Mouse (Mus musculus) heart, embryonic 11.5 days (tissue): ENCODE data around the gene Erg. TPM values are rescaled to one million over a fixed set of nuclear protein-coding genes. Genes with fewer than 3 reads are reported as not detected.

Source experiments
- ATAC-seq: fragments of 200-750 bp; cut with Nextera tagmentation; replicated peaks from 2 replicates; pipeline ENCODE4 v1.8.0; 2017; ENCODE audit warnings: moderate library complexity; ENCODE audit not compliant: insufficient number of reproducible peaks, low FRiP score, low TSS enrichment
- H3K27ac ChIP-seq: fragments of 300-500 bp; sonication (generic); 2 replicates; pipeline ENCODE4 v1.5.1; 2014; ENCODE audit warnings: mild to moderate bottlenecking, low read depth, low read length
- H3K27me3 ChIP-seq: fragments of 300-500 bp; sonication (generic); 2 replicates; pipeline ENCODE4 v1.6.1; 2014; ENCODE audit warnings: mild to moderate bottlenecking, low read length, mixed read lengths; ENCODE audit not compliant: control insufficient read depth, insufficient read depth
- H3K36me3 ChIP-seq: fragments of 300-500 bp; sonication (generic); 2 replicates; pipeline ENCODE4 v1.6.1; 2014; ENCODE audit warnings: mild to moderate bottlenecking, low read length, moderate library complexity, mixed read lengths; ENCODE audit not compliant: control insufficient read depth, insufficient read depth
- H3K4me1 ChIP-seq: fragments of 300-500 bp; sonication (generic); 2 replicates; pipeline ENCODE4 v1.6.1; 2014; ENCODE audit warnings: low read length; ENCODE audit not compliant: control insufficient read depth, insufficient read depth
- H3K4me2 ChIP-seq: fragments of 300-500 bp; sonication (generic); 2 replicates; pipeline ENCODE4 v1.6.1; 2014; ENCODE audit warnings: mild to moderate bottlenecking, moderate library complexity
- H3K4me3 ChIP-seq: fragments of 300-500 bp; sonication (generic); 2 replicates; pipeline ENCODE4 v1.5.1; 2014; ENCODE audit warnings: low read depth, low read length
- H3K9ac ChIP-seq: fragments of 300-500 bp; sonication (generic); 2 replicates; pipeline ENCODE4 v1.6.1; 2014; ENCODE audit warnings: mild to moderate bottlenecking, low read depth, low read length, moderate library complexity
- H3K9me3 ChIP-seq: fragments of 300-500 bp; sonication (generic); replicated peaks from 2 replicates; pipeline ENCODE4 v1.6.1; 2016; ENCODE audit warnings: low read length; ENCODE audit not compliant: control insufficient read depth
- WGBS: fragments of 180-500 bp; shearing (Covaris S2); extraction: QIAGEN DNeasy Blood & Tissue Kit; methylation state at CpG from one replicate; pipeline ENCODE4 v1.1.7; 2014; ENCODE audit not compliant: insufficient replicate concordance; 5-methylcytosine and 5-hydroxymethylcytosine counted together
- polyA plus RNA-seq: library from polyadenylated mRNA; unstranded; fragments of >200 nt; fragmentation: Nextera tagmentation; extraction: Ambion mirVana; gene quantifications from 2 replicates; pipeline ENCODE4 v1.2.1, GENCODE M21; 2014

The Erg gene
- polyA plus RNA-seq, 1 experiment from 2014 or later, result 4.8 TPM

GRCm38 (mm10) chr16:95438848-95439540 is 147.4 kb downstream of the Erg start:
- Histone ChIP-seq H3K9ac (0 out of 2 replicates have a peak overlapping the region, but pooled peaks have one; percentile 28), H3K27me3 (no peaks in the 10 kb centered on the region), H3K4me3 (no peak overlapping the region), H3K4me1 (peaks cover 38% of the 10 kb centered on the region), H3K9me3 (no peaks in the 10 kb centered on the region), H3K36me3 (no peaks in the 10 kb centered on the region), H3K27ac (peak overlapping the region; percentile 91), H3K4me2 (peak overlapping the region; percentile 52)
- 36% methylated on average over 17 of the region's 17 CpGs for WGBS
- no peak; the same call in 1 of the 2 replicates for ATAC-seq

GRCm38 (mm10) chr16:95436611-95437010 is 149.8 kb downstream of the Erg start:
- H3K27me3 ChIP-seq, result no peaks in the 10 kb centered on the region
- 73% methylated on average over 8 of the region's 8 CpGs for WGBS
- H3K36me3 ChIP-seq, result no peaks in the 10 kb centered on the region
- ATAC-seq, result no peak
- no peak overlapping the region for H3K9ac ChIP-seq
- H3K4me1 ChIP-seq, result peaks cover 44% of the 10 kb centered on the region
- H3K27ac ChIP-seq, result no peak overlapping the region
- no peak overlapping the region for H3K4me3 ChIP-seq
- H3K9me3 ChIP-seq, result no peaks in the 10 kb centered on the region
- no peak overlapping the region for H3K4me2 ChIP-seq

- no peak for ATAC-seq
- H3K4me1 ChIP-seq, result peaks cover 38% of the 10 kb centered on the region
- WGBS, result 75% methylated on average over 4 of the region's 4 CpGs
Observed at GRCm38 (mm10) chr16:95436051-95436450, 150.3 kb downstream of the Erg start.

GRCm38 (mm10) chr16:95434434-95434833 is 152.0 kb downstream of the Erg start:
- no peak for ATAC-seq
- Histone ChIP-seq H3K9me3 (no peaks in the 10 kb centered on the region), H3K9ac (no peak overlapping the region), H3K4me3 (no peak overlapping the region), H3K4me1 (peaks cover 22% of the 10 kb centered on the region), H3K4me2 (no peak overlapping the region), H3K27ac (no peak overlapping the region), H3K27me3 (no peaks in the 10 kb centered on the region), H3K36me3 (no peaks in the 10 kb centered on the region)
- WGBS, result 91% methylated on average over 8 of the region's 8 CpGs

More at GRCm38 (mm10) chr16:95436051-95436450, 150.3 kb downstream of the Erg start:
- Histone ChIP-seq H3K27ac (no peak overlapping the region), H3K9ac (no peak overlapping the region), H3K4me2 (no peak overlapping the region), H3K27me3 (no peaks in the 10 kb centered on the region), H3K36me3 (no peaks in the 10 kb centered on the region), H3K9me3 (no peaks in the 10 kb centered on the region), H3K4me3 (no peak overlapping the region)

GRCm38 (mm10) chr16:95432540-95432971 is 153.8 kb downstream of the Erg start:
- Histone ChIP-seq H3K4me1 (peaks cover 7% of the 10 kb centered on the region), H3K4me3 (no peak overlapping the region), H3K9me3 (no peaks in the 10 kb centered on the region), H3K36me3 (no peaks in the 10 kb centered on the region), H3K27me3 (no peaks in the 10 kb centered on the region), H3K9ac (no peak overlapping the region), H3K4me2 (no peak overlapping the region), H3K27ac (no peak overlapping the region)
- WGBS, result 38% methylated on average over 2 of the region's 2 CpGs
- ATAC-seq, result no peak

GRCm38 (mm10) chr16:95429851-95430250 is 156.5 kb downstream of the Erg start:
- no peak overlapping the region for H3K4me3 ChIP-seq
- 82% methylated on average over 3 of the region's 3 CpGs for WGBS
- H3K9me3 ChIP-seq, result no peaks in the 10 kb centered on the region
- H3K4me2 ChIP-seq, result no peak overlapping the region
- no peaks in the 10 kb centered on the region for H3K36me3 ChIP-seq
- peaks cover 7% of the 10 kb centered on the region for H3K4me1 ChIP-seq
- H3K27ac ChIP-seq, result no peak overlapping the region
- no peak overlapping the region for H3K9ac ChIP-seq
- no peaks in the 10 kb centered on the region for H3K27me3 ChIP-seq
- ATAC-seq, result no peak

GRCm38 (mm10) chr16:95428239-95428638 is 158.2 kb downstream of the Erg start:
- no peak overlapping the region for H3K27ac ChIP-seq
- no peaks in the 10 kb centered on the region for H3K9me3 ChIP-seq
- no peak overlapping the region for H3K4me3 ChIP-seq
- H3K4me1 ChIP-seq, result peaks cover 7% of the 10 kb centered on the region
- no peak overlapping the region for H3K4me2 ChIP-seq
- no peaks in the 10 kb centered on the region for H3K27me3 ChIP-seq
- no peak for ATAC-seq
- no peaks in the 10 kb centered on the region for H3K36me3 ChIP-seq
- H3K9ac ChIP-seq, result no peak overlapping the region
- WGBS, result 82% methylated on average over 5 of the region's 5 CpGs

- H3K9ac ChIP-seq, result no peak overlapping the region
- no peak for ATAC-seq
- no peaks in the 10 kb centered on the region for H3K27me3 ChIP-seq
- no peak overlapping the region for H3K4me2 ChIP-seq
- no peak overlapping the region for H3K27ac ChIP-seq
- peaks cover 6% of the 10 kb centered on the region for H3K4me1 ChIP-seq
- no peaks in the 10 kb centered on the region for H3K36me3 ChIP-seq
- H3K4me3 ChIP-seq, result no peak overlapping the region
- 83% methylated on average over 10 of the region's 10 CpGs for WGBS
- H3K9me3 ChIP-seq, result no peaks in the 10 kb centered on the region
Observed at GRCm38 (mm10) chr16:95427512-95427911, 158.9 kb downstream of the Erg start.

GRCm38 (mm10) chr16:95422658-95423073 is 163.7 kb downstream of the Erg start:
- Histone ChIP-seq H3K27ac (no peak overlapping the region), H3K4me3 (no peak overlapping the region), H3K9ac (no peak overlapping the region), H3K36me3 (no peaks in the 10 kb centered on the region), H3K4me1 (peaks cover 5% of the 10 kb centered on the region), H3K27me3 (no peaks in the 10 kb centered on the region), H3K9me3 (no peaks in the 10 kb centered on the region), H3K4me2 (no peak overlapping the region)
- 49% methylated on average over 5 of the region's 5 CpGs for WGBS
- no peak for ATAC-seq
